In genomic region chr4:129584884-129585608, GRCm38 (mm10) we compare ENCODE assay signal across 7 mouse cellular contexts. TPM values are rescaled to one million over a fixed set of nuclear protein-coding genes. Genes with fewer than 3 reads are reported as not detected.
DNase-seq lines count a peak whose midpoint lies in the region; ATAC-seq lines count a peak whose summit lies in the region.

No protein-coding gene starts in this region.

- 2% methylated on average over 36 of the region's 36 CpGs for WGBS in intestine, embryonic 15.5 days

- H3K9ac ChIP-seq in intestine, embryonic 15.5 days, result peak overlapping the region; percentile 39

- H3K27me3 ChIP-seq in intestine, embryonic 15.5 days (replicated peaks), result no peaks in the 10 kb centered on the region

- DNase-seq in adipocyte (ENCODE audit: low spot score), result peak; percentile 20
- DNase-seq in embryo, embryonic 10.5 days (ENCODE audit: low spot score), result peak; percentile 90
- peak; percentile 75 for DNase-seq in gastrocnemius, postnatal 25 days
- peak; percentile 84 to 86 for DNase-seq in left cerebral cortex, postnatal 25 days (ENCODE audit: low spot score in 2 of 2)
- peak; percentile 76 for DNase-seq in mesoderm, embryonic 11.5 days (ENCODE audit: low read depth, low spot score)
- DNase-seq in right cerebral cortex, postnatal 4 days, result peak; percentile 77

- H3K27ac ChIP-seq in intestine, embryonic 15.5 days, result peak overlapping the region; percentile 68

- peak; percentile 83 for ATAC-seq in intestine, embryonic 15.5 days

- intact Hi-C loops in left cerebral cortex, postnatal 25 days (cut with DNase I), result loop anchor here (2.0 kb wide), 1 partner anchor 24 kb away; no protein-coding TSS in a partner anchor

- peak overlapping the region; percentile 47 for H3K4me3 ChIP-seq in intestine, embryonic 15.5 days (replicated peaks)

- peaks cover 5% of the 10 kb centered on the region; the same call in 1 of the 2 replicates for H3K4me1 ChIP-seq in intestine, embryonic 15.5 days (replicated peaks)

- H3K4me2 ChIP-seq in intestine, embryonic 15.5 days (replicated peaks), result peak overlapping the region; percentile 85

- H3K36me3 ChIP-seq in intestine, embryonic 15.5 days, result no peaks in the 10 kb centered on the region

- no peaks in the 10 kb centered on the region for H3K9me3 ChIP-seq in intestine, embryonic 15.5 days

RNA-seq across cellular contexts. Expression of gene Fam167b, which starts 6.7 kb away (rescaled TPM):
- under 1 TPM in 1 of 2 experiments, not detected in 1; 0.31 TPM for total RNA-seq in gastrocnemius, postnatal 25 days (2021)
- 3.0 and 3.3 TPM in 2 replicates for polyA plus RNA-seq in intestine, embryonic 15.5 days (2015; fragmentation: Nextera tagmentation; extraction: Ambion mirVana)
- total RNA-seq in left cerebral cortex, postnatal 25 days (2021), result under 1 TPM in 1 of 2 experiments, not detected in 1; 0.50 TPM

RNA-seq across cellular contexts. Expression of gene Lck, which starts 11.6 kb away (rescaled TPM):
- under 1 TPM in 1 of 2 experiments, not detected in 1; 0.48 TPM for total RNA-seq in gastrocnemius, postnatal 25 days (2021)
- 7.6 and 9.7 TPM in 2 replicates for polyA plus RNA-seq in intestine, embryonic 15.5 days (2015; fragmentation: Nextera tagmentation; extraction: Ambion mirVana)
- total RNA-seq in left cerebral cortex, postnatal 25 days (2021), result 1 to 10 TPM; 2.5 to 2.7 TPM

RNA-seq across cellular contexts. Expression of gene Eif3i, which starts 15.4 kb away (rescaled TPM):
- 100 to 1,000 TPM; 116 to 129 TPM for total RNA-seq in gastrocnemius, postnatal 25 days (2021)
- 270 and 281 TPM in 2 replicates for polyA plus RNA-seq in intestine, embryonic 15.5 days (2015; fragmentation: Nextera tagmentation; extraction: Ambion mirVana)
- 100 to 1,000 TPM; 133 to 136 TPM for total RNA-seq in left cerebral cortex, postnatal 25 days (2021)

RNA-seq across cellular contexts. Expression of gene Tmem234, which starts 15.4 kb away (rescaled TPM):
- total RNA-seq in gastrocnemius, postnatal 25 days (2021), result 10 to 100 TPM; 30.5 to 32.3 TPM
- polyA plus RNA-seq in intestine, embryonic 15.5 days (2015; fragmentation: Nextera tagmentation; extraction: Ambion mirVana), result 170 and 198 TPM in 2 replicates
- total RNA-seq in left cerebral cortex, postnatal 25 days (2021), result 10 to 100 TPM; 96.6 to 96.8 TPM

RNA-seq across cellular contexts. Expression of gene Dcdc2b, which starts 29.0 kb away (rescaled TPM):
- total RNA-seq in gastrocnemius, postnatal 25 days (2021), result 1 to 10 TPM in 1 of 2 experiments, under 1 TPM in 1; 0.77 to 1.2 TPM
- 1.1 and 2.1 TPM in 2 replicates for polyA plus RNA-seq in intestine, embryonic 15.5 days (2015; fragmentation: Nextera tagmentation; extraction: Ambion mirVana)
- 1 to 10 TPM; 4.3 to 4.7 TPM for total RNA-seq in left cerebral cortex, postnatal 25 days (2021)

Comparison
In these comparisons a context has a peak if more than half of its experiments do, and no peak if none do; other contexts are left out.
1. Peak in every context shown above with its lines: DNase-seq, ATAC-seq, H3K4me3 ChIP-seq and H3K27ac ChIP-seq.
2. DNase-seq: peak in every context shown above with its lines; median percentile 90 in embryo, embryonic 10.5 days; 85 in left cerebral cortex, postnatal 25 days; 77 in right cerebral cortex, postnatal 4 days; 76 in mesoderm, embryonic 11.5 days; 75 in gastrocnemius, postnatal 25 days; 20 in adipocyte.